Mouse (Mus musculus) lung, postnatal 36 days (tissue): ENCODE measurements at regions not wholly inside any gene's neighbourhood (a gene's known extent, or its start where the extent isn't known, plus 50 kb on each side); places are given as distances from the start of the nearest gene placed in this dataset.
A peak's percentile ranks its signal among the peaks of the same experiment; 100 is the strongest.

Experiments
- DNase-seq: peaks from one replicate; pipeline ENCODE4 v3.0.0; 2022; ENCODE audit warnings: mixed read lengths

GRCm38 (mm10) chr10:17562410-17563350 lies 160.3 kb upstream of the Cited2 start:
- peak; percentile 42 for DNase-seq

DNA sequence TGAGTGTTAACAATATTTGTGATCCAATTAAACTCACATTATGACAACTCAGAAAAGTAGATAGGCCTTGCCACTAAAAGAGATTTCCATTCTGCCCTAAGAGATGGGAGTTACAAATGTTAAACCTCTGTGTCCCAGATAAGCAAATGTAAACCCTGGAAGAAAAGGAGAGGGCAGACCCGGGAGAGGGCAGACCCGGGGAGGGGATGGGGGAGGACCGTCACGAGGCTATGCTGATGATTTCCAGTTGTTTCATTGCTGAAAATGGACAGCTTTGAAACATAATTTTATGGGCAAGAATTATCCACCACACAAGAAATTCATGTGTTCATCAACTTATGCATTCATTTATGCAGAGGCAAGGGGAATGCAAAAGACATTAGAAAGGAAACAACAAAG lies 159.7 kb upstream of the Cited2 start:
- DNase-seq: no peak

DNA sequence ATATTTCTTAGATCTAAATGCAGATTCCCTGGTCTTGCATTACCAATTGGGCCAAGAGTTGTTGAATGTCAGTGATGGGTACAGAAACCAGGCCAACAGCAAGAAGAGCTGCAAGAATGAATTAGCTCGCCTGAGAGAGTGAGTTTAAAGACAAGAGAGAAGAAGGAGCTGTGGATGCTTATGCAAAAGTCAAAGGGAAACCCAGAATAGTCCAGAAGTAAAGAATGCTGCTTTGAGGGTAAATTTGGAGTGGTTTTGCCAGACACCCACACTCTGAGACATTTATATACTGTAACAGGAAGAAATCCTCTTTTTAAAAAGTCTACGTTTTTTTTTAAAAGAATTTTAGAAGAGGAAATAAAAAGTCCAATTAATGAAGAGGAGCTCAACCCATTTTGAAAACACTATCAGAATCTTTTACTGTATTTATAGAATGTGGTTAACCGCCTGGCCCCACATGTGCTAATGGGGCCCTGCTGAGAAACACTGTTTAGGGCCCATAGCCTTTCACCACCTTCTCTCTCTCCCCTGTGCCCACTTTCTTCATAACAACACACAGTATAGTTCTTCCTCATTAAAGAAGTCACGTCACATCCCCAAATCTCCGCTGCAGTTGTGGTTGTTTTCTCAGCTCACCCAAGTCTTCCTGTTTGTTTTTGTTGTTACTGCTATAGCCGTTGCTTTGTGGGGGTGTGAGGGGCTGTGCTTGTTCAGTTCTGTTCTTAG lies 158.0 kb upstream of the Cited2 start:
- no peak for DNase-seq

- DNase-seq: peak; percentile 70
Measured at GRCm38 (mm10) chr10:17566975-17567374, 156.0 kb upstream of the Cited2 start.

DNA sequence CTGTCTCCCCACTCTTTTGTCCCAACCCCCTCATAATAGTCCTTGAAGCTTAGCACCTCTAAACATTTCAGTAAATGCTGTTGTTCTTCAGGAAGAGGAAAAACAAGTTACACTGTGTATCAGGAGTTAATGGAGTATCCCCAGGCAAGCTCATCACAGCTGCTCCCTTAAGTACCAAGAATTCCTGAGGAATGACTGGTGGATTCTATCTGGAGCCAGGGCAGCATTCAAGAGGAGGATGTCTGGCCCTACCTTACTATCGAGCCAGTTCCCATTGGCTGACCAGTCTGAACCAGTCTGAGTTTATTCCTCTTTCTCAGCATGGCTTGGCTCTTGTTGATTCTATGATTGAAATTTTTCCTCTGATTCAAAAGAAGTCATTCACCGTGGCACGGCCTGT lies 155.4 kb upstream of the Cited2 start:
- DNase-seq: no peak

GRCm38 (mm10) chr10:17569577-17570113 lies 153.4 kb upstream of the Cited2 start:
- no peak for DNase-seq

GRCm38 (mm10) chr10:17574894-17575293 lies 148.1 kb upstream of the Cited2 start:
- DNase-seq: no peak

DNA sequence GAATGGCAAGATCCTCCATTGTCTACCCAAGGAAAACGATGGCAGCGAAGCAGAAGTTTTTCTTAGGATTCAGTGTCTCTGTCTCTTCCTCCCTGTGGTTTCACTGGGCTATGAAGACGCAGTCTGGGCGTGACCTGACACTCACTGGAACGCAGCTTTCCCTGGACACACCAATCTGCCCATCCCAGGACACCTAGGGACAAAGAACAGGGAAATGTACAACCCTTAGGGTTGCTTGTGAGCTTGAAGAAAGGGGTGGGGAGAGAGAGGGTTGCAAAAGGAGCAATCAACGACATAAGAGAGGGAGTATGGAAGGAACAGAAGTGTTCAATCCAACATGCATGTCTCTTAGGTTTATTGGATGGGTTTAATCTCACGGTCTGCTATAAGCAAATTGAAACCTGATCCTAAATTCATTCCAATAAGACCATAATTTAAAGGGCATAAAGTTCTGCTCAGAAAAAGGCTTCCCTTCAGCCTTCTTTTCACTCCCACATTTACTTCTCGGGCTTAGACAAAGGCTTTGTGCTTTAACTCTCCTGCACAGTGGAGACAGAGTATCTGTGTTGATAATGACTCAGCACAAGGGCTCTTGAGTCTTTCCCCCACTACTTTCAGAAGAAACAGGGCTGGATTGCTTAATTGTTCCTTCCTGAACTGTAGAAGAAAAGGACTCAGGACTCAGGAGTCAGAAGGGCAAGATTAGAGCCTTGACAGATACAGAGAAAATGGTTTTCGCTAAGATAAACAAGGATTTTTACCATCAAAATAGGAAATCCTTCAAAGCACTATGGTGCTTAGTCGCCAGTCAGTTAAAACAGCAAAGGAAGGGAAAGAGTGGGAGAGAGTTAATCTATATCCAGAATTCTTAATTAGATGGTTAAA lies 147.3 kb upstream of the Cited2 start:
- DNase-seq: peak; percentile 78

- DNase-seq: no peak
Measured at GRCm38 (mm10) chr10:17576333-17576750, 146.7 kb upstream of the Cited2 start.

DNA sequence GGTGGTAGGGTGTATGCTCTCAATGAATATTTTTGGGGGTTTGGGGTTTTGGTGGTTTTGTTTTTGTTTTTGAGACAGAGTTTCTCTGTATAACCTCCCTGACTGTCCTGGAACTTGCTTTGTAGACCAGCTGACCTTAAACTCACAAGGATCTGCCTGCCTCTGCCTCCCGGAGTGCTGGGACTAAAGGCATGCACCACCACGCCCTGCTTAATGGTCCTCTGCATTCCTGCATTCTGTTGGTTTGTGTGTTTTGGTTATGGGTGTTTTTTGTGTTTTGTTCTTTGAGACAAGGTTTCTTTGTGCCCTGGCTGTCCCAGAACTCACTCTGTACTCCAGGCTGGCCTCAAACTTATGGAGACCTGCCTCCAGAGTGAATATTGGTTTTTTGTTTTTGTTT lies 143.6 kb upstream of the Cited2 start:
- DNase-seq: no peak

DNA sequence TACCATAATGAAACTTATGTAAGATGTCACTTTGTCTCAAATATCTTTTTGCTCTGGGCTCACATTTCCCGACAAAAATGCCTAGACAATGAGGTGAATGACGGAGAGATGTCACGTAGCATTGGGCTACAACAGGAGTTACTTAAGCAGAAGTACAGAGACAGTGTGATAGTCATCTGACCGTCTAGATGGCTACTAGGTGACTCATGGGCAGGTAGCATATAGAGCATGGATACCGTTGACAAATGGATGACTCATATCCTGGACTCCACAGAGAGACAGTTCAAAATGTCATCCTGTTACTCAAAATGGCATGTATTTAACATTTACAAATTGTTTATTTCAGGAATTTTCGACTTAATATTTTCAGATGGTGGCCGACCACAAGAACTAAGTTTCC lies 138.2 kb upstream of the Cited2 start:
- no peak for DNase-seq

GRCm38 (mm10) chr10:17586910-17587309 lies 136.1 kb upstream of the Cited2 start:
- DNase-seq: no peak

- DNase-seq: no peak
Measured at GRCm38 (mm10) chr10:17589136-17589535, 133.9 kb upstream of the Cited2 start.

DNA sequence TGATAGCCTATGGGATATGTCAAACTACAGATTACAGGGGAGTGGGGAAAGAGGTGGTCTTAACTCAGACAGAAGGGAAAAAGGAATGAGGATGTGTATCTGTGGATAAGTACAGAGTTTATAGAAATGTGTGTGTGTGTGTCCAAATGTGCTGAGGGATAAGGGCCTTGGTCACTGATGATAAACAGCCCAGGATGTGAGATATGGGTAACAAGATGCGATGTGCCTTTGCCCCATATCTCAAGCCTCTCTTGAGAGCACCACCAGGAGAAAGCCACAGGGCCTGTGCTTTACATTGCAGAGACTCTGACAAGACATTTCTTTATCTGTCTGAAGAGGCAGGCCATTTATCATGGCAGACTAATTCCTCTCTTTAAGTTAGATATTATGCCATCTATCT lies 132.8 kb upstream of the Cited2 start:
- DNase-seq: no peak

DNA sequence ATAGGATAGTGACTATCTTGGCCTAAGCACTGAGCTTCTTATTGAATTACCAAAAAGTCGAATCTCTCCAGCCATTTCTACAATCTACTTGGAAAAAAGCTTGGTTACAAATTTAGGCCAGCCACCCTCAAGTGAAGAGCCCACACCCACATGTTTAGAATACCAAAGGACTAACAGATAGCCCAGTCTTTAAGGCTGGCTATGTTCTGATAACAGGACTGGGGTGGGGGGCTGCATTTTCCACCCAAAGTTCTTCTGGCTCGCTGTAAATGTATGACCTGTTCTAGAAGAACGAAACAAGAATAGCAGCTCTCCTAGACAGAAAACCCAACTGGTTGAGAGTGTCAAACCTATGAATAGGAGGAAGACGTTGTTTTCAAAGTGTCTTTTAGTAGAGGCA lies 130.6 kb upstream of the Cited2 start:
- no peak for DNase-seq

DNA sequence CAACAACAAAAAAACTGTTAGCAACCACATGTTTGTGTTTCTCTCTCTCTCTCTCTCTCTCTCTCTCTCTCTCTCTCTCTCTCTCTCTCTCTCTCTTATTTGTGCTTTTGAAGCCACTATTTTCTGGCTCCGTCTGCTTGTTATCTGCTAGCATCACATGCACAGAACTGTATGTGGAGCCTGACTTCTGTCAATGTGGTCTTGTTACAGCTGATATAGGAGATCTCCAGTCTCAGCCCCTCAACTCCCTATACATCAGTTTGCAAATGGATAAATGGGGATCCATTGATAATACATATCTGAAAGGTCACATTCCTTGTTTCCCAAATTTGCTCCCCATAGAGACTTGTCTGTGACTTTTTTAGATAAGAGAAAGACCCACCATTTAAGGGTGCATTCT lies 126.9 kb upstream of the Cited2 start:
- no peak for DNase-seq

- DNase-seq: no peak
Measured at GRCm38 (mm10) chr10:17596743-17597142, 126.3 kb upstream of the Cited2 start.

- DNase-seq: peak; percentile 87
Measured at GRCm38 (mm10) chr10:17599246-17599645, 123.8 kb upstream of the Cited2 start.

- no peak for DNase-seq
Measured at GRCm38 (mm10) chr10:17599831-17600761, 122.9 kb upstream of the Cited2 start.

GRCm38 (mm10) chr10:17600762-17601108 lies 122.3 kb upstream of the Cited2 start:
- no peak for DNase-seq

DNA sequence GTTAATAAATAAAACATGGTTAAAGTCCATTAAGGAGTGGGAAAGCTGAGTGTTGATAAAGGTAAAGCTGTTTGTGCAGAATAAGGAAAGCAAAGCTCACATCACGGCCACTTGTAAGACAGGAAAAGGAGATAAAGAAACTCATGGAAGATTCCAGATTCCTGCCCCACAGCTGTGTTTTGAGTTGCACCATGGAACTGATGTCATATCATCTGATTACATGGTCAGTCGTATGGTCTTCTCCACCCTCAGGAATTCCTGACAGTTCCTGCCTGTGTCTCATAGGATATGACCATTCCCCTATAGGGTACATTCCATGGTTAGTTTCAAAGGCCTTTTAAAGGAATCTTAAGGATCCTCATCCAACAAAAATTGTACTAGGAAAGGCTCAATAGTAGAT lies 120.6 kb upstream of the Cited2 start:
- no peak for DNase-seq

DNA sequence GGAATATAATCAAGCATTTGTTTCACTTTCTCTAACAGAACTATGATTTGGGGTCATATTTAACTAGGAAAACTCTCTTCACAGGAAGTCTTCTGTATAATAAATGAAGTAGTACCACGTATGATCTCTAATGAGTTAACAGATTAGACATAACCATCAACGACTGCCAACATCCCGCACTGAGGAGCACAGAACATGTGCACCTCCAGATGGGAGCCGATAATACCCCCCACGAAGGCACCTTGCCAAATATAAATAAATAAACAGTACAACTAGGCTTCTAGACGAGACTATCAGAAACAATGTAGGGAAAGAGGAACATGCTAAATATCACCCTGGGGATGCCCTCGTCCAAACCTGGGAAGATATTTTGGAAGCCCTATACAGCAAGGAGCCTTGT lies 114.8 kb upstream of the Cited2 start:
- no peak for DNase-seq
